Mouse (Mus musculus) ES-Bruce4 (cell line): Measurements from ENCODE around the gene Zscan12. TPM values are rescaled to one million over a fixed set of nuclear protein-coding genes. Genes with fewer than 3 reads are reported as not detected.

Experiments
- H3K27ac ChIP-seq: 2 replicates; pipeline ENCODE4 v1.5.1; 2012; ENCODE audit warnings: low read length, inconsistent platforms; ENCODE audit not compliant: insufficient read depth
- H3K27me3 ChIP-seq: 2 replicates; pipeline ENCODE4 v1.6.1; 2012; ENCODE audit warnings: mild to moderate bottlenecking, low read length, inconsistent platforms; ENCODE audit not compliant: control insufficient read depth, poor library complexity, insufficient read depth, severe bottlenecking
- H3K36me3 ChIP-seq: 2 replicates; pipeline ENCODE4 v1.6.1; 2012; ENCODE audit warnings: inconsistent platforms, mild to moderate bottlenecking, low read length, moderate library complexity; ENCODE audit not compliant: control insufficient read depth, poor library complexity, insufficient read depth, severe bottlenecking
- H3K4me1 ChIP-seq: one replicate; pipeline ENCODE4 v1.8.1; 2011; ENCODE audit warnings: low read length; ENCODE audit not compliant: control insufficient read depth, insufficient read depth
- H3K4me3 ChIP-seq: 2 replicates; pipeline ENCODE4 v1.5.1; 2011; ENCODE audit warnings: low read depth, mild to moderate bottlenecking, low read length
- H3K9ac ChIP-seq: 2 replicates; pipeline ENCODE4 v1.6.1; 2012; ENCODE audit warnings: low read depth, mild to moderate bottlenecking, inconsistent platforms; ENCODE audit not compliant: poor library complexity, severe bottlenecking
- H3K9me3 ChIP-seq: replicated peaks from 2 replicates; pipeline ENCODE4 v1.6.1; 2012; ENCODE audit warnings: mild to moderate bottlenecking, low read length, inconsistent platforms; ENCODE audit not compliant: control insufficient read depth, poor library complexity, insufficient read depth, severe bottlenecking
- CTCF ChIP-seq: IDR thresholded peaks from one replicate; pipeline ENCODE4 v1.8.1; 2011; ENCODE audit warnings: low read depth, low read length
- EP300 ChIP-seq: IDR thresholded peaks from 2 replicates; pipeline ENCODE4 v1.6.1; 2011; ENCODE audit warnings: low read depth, low read length; ENCODE audit not compliant: insufficient read depth
- POLR2A ChIP-seq: IDR thresholded peaks from one replicate; pipeline ENCODE4 v1.8.1; 2011; ENCODE audit warnings: low read length; ENCODE audit not compliant: insufficient read depth
- polyA plus RNA-seq: library from polyadenylated mRNA; stranded (reverse); fragments of >200 nt; gene quantifications from 2 replicates; pipeline ENCODE4 v1.2.4, GENCODE M21; 2011; ENCODE audit warnings: low read depth; ENCODE audit not compliant: missing spikeins, insufficient read depth, insufficient read length

Zscan12 gene
- polyA plus RNA-seq, 1 experiment = 17.9 TPM

DNA sequence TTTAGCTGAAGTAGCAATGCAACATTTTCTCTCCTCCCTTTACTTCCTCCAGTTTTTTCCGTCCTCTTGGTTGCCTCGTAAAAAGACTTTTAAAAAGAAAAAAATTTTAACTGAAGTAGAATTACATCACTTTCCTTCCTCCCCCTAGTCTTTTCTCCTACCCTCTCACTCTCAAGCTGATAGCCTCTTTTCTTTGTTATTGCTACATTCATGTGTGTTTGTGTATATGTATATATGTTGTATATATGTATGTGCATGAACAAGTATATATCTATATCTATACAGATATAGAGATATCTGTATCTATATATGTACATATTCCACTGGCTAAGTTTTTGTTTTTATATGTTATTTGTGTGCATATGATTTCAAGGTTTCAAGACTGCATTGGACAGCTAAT lies 40.2 kb downstream of the Zscan12 start:
- TF ChIP-seq EP300 (no peak), POLR2A (no peak), CTCF (no peak)
- no peak overlapping the region for H3K4me3 ChIP-seq
- no peak overlapping the region for H3K27ac ChIP-seq
- H3K27me3 ChIP-seq = no peaks in the 10 kb centered on the region
- peak overlapping the region; percentile 88 for H3K9ac ChIP-seq
- peaks cover 5% of the 10 kb centered on the region; the same call in 1 of the 2 replicates for H3K36me3 ChIP-seq
- no peaks in the 10 kb centered on the region for H3K4me1 ChIP-seq
- no peaks in the 10 kb centered on the region for H3K9me3 ChIP-seq

DNA sequence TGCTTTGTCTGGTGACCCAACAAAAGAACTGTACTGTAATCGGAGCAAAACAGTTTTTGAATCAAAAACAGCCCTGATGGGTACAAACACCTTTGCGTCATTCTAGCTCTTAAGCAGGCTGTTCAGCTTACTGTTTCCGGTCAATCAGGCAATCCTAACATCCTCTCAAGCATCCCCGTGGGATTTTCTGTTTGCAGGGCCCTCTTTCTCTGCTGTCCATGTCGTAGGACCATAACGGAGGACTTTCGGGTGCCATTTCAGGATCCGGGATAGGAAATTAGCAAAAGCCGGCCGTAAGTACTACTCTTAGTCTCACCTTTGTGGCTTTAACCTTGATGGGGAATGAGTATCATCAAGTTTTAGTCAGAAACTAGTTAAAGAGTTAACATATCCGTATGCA lies 44.7 kb downstream of the Zscan12 start:
- no peaks in the 10 kb centered on the region for H3K9me3 ChIP-seq
- H3K36me3 ChIP-seq = no peaks in the 10 kb centered on the region
- no peaks in the 10 kb centered on the region for H3K4me1 ChIP-seq
- H3K27me3 ChIP-seq = no peaks in the 10 kb centered on the region
- H3K27ac ChIP-seq = no peak overlapping the region
- H3K9ac ChIP-seq = peak overlapping the region; percentile 41
- no peak for TF ChIP-seq POLR2A
- no peak for TF ChIP-seq CTCF
- TF ChIP-seq EP300 = no peak
- H3K4me3 ChIP-seq = 0 out of 2 replicates have a peak overlapping the region, but pooled peaks have one; percentile 23

- no peak overlapping the region for H3K27ac ChIP-seq
- H3K4me1 ChIP-seq = no peaks in the 10 kb centered on the region
- H3K27me3 ChIP-seq = no peaks in the 10 kb centered on the region
- peak overlapping the region; percentile 41 for H3K9ac ChIP-seq
- H3K9me3 ChIP-seq = no peaks in the 10 kb centered on the region
- no peaks in the 10 kb centered on the region for H3K36me3 ChIP-seq
- no peak for TF ChIP-seq CTCF
- no peak for TF ChIP-seq EP300
- no peak for TF ChIP-seq POLR2A
- H3K4me3 ChIP-seq = peak overlapping the region; percentile 93
These were observed 45.6 kb downstream of the Zscan12 start for GRCm38 (mm10) chr13:21407969-21408804.

DNA sequence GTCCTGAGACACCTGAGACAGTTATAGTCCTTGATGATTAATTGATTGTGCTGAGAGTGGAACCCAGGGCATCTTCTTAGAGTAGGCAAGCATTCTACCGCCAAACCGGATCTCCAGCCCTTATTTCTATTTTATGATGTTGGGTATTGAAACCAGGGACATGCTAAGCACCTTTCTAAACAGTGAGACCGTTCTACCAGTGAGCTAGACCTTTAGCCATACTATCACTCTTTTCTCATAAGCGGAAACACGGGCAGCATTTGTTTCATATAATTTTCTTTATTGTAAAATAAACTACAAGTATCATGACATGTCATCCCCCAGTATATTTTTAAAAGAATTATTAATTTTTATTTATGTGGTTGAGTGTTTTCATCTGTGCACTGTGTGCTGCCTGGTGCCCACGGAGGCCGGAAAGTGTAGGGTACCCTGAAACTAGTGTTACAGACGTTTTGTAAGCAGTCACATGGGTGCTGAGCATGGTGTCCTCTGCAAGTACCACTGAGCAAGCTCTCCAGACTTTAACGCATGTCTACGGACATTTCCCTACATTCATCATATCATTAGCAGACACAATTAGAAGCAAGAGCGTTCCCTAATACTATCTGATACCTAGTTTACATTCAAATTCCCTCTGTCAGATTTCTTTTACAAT lies 46.3 kb downstream of the Zscan12 start:
- H3K27me3 ChIP-seq = no peaks in the 10 kb centered on the region
- H3K4me3 ChIP-seq = peak overlapping the region; percentile 93
- peak overlapping the region; percentile 41 for H3K9ac ChIP-seq
- no peaks in the 10 kb centered on the region for H3K36me3 ChIP-seq
- TF ChIP-seq EP300 = no peak
- TF ChIP-seq POLR2A = no peak
- no peaks in the 10 kb centered on the region for H3K9me3 ChIP-seq
- no peaks in the 10 kb centered on the region for H3K4me1 ChIP-seq
- no peak overlapping the region for H3K27ac ChIP-seq

- H3K27ac ChIP-seq = no peak overlapping the region
- no peaks in the 10 kb centered on the region for H3K36me3 ChIP-seq
- H3K4me1 ChIP-seq = no peaks in the 10 kb centered on the region
- no peak overlapping the region for H3K4me3 ChIP-seq
- H3K9ac ChIP-seq = no peak overlapping the region
- no peak for TF ChIP-seq EP300
- TF ChIP-seq POLR2A = no peak
- TF ChIP-seq CTCF = no peak
- H3K27me3 ChIP-seq = no peaks in the 10 kb centered on the region
- no peaks in the 10 kb centered on the region for H3K9me3 ChIP-seq
These were observed 51.9 kb downstream of the Zscan12 start for GRCm38 (mm10) chr13:21414231-21415212.
